8 mouse cellular contexts compared by ENCODE assay signal in genomic region chr7:120982200-120982841, GRCm38 (mm10). TPM values are rescaled to one million over a fixed set of nuclear protein-coding genes. Genes with fewer than 3 reads are reported as not detected.
DNase-seq lines count a peak whose midpoint lies in the region; ATAC-seq and TF ChIP-seq lines count a peak whose summit lies in the region.

Cdr2 (minus strand) TSS chr7:120982312.
Mfsd13b (plus strand) TSS chr7:120982509.

- peak within 1 kb of the TSS; percentile 93 for H3K4me3 ChIP-seq in gastrocnemius, adult 2 months
- peak within 1 kb of the TSS; percentile 97 for H3K4me3 ChIP-seq in hindbrain, postnatal 0 days (ENCODE audit: low read length)
- peak within 1 kb of the TSS; percentile 66 for H3K4me3 ChIP-seq in left cerebral cortex, adult 2 months

- peaks cover 5% of the 10 kb centered on the region; the same call in 1 of the 2 replicates for H3K4me1 ChIP-seq in hindbrain, postnatal 0 days (ENCODE audit: insufficient read depth, low read length)

- H3K27ac ChIP-seq in gastrocnemius, adult 2 months: peak within 1 kb of the TSS; percentile 92
- peak within 1 kb of the TSS; percentile 28 for H3K27ac ChIP-seq in hindbrain, postnatal 0 days
- peak within 1 kb of the TSS; percentile 50; the same call in 1 of the 2 replicates for H3K27ac ChIP-seq in left cerebral cortex, adult 2 months

- H3K27me3 ChIP-seq in hindbrain, postnatal 0 days (ENCODE audit: insufficient read depth, low read length): no peaks in the 10 kb centered on the region

- H3K9me3 ChIP-seq in hindbrain, postnatal 0 days (ENCODE audit: low read length): no peaks in the 10 kb centered on the region

- DNase-seq in ZHBTc4 (ENCODE audit: low read depth, low spot score): peak; percentile 98
- peak; percentile 94 for DNase-seq in gastrocnemius, adult 2 months
- peak; percentile 98 for DNase-seq in hindbrain, postnatal 0 days (ENCODE audit: low spot score)
- peak; percentile 94 for DNase-seq in left cerebral cortex, adult 2 months (ENCODE audit: extremely low spot score in 1 of 2, low spot score in 2 of 2)
- peak; percentile 97 to 98 for DNase-seq in right cerebral cortex, adult 2 months (ENCODE audit: low spot score in 2 of 2)
- peak; percentile 94 for DNase-seq in urinary bladder, postnatal 14 days (ENCODE audit: low spot score)

- ATAC-seq in common myeloid progenitor, adult 5-6 weeks (replicated peaks; ENCODE audit: low read depth, poor library complexity, severe bottlenecking): peak; percentile 97
- peak; percentile 97 for ATAC-seq in hindbrain, postnatal 0 days
- ATAC-seq in megakaryocyte, adult 5-6 weeks (ENCODE audit: poor library complexity, severe bottlenecking): peak; percentile 91

- WGBS in hindbrain, postnatal 0 days: under 1% methylated on average over 46 of the region's 46 CpGs

- peak within 1 kb of the TSS; percentile 90 for H3K4me2 ChIP-seq in hindbrain, postnatal 0 days (ENCODE audit: low read depth, low read length)

- H3K9ac ChIP-seq in hindbrain, postnatal 0 days (replicated peaks; ENCODE audit: low read length): peak within 1 kb of the TSS; percentile 62

- H3K36me3 ChIP-seq in hindbrain, postnatal 0 days (ENCODE audit: insufficient read depth, low read length): no peaks in the 10 kb centered on the region

- no peak for TF ChIP-seq CTCF in gastrocnemius, adult 2 months (IDR thresholded peaks at IDR 0.05)
- TF ChIP-seq CTCF in hindbrain, postnatal 0 days (IDR thresholded peaks at IDR 0.05; ENCODE audit: low read depth): no peak
- no peak for TF ChIP-seq CTCF in left cerebral cortex, adult 2 months (IDR thresholded peaks at IDR 0.05)

- intact Hi-C loops in gastrocnemius, adult 2 months (cut with DNase I): loop anchor here (2.0 kb wide), 1 partner anchor 52 kb away; the partner anchor contains the start of gene Mettl9
- intact Hi-C loops in left cerebral cortex, adult 2 months (cut with DNase I): loop anchor here (5.0 kb wide), 1 partner anchor 50 kb away; the partner anchor contains the start of gene Mettl9

RNA-seq across cellular contexts. Expression of gene Cdr2, which starts in this region (rescaled TPM):
- total RNA-seq in common myeloid progenitor, adult 5-6 weeks (2017): 10.5 and 13.4 TPM in 2 replicates
- 1 to 10 TPM; 2.2 to 5.4 TPM for total RNA-seq in gastrocnemius, adult 2 months (2021)
- total RNA-seq in hindbrain, postnatal 0 days (2014; rRNA removed): 23.9 and 24.6 TPM in 2 replicates
- polyA plus RNA-seq in hindbrain, postnatal 0 days (2015; fragmentation: Nextera tagmentation; extraction: Ambion mirVana): 9.2 and 11.2 TPM in 2 replicates
- total RNA-seq in left cerebral cortex, adult 2 months (2021): 1 to 10 TPM; 9.5 to 9.8 TPM
- 2.5 and 3.9 TPM in 2 replicates for total RNA-seq in megakaryocyte, adult 5-6 weeks (2015)
- total RNA-seq in megakaryocyte, adult 5-6 weeks (2017): 4.3 and 6.8 TPM in 2 replicates

RNA-seq across cellular contexts. Expression of gene Mfsd13b, which starts in this region (rescaled TPM):
- total RNA-seq in common myeloid progenitor, adult 5-6 weeks (2017): not detected in 2 replicates
- not detected for total RNA-seq in gastrocnemius, adult 2 months (2021)
- total RNA-seq in hindbrain, postnatal 0 days (2014; rRNA removed): 0.58 and 1.3 TPM in 2 replicates
- polyA plus RNA-seq in hindbrain, postnatal 0 days (2015; fragmentation: Nextera tagmentation; extraction: Ambion mirVana): 0.19 and 0.21 TPM in 2 replicates
- under 1 TPM; 0.44 to 0.86 TPM for total RNA-seq in left cerebral cortex, adult 2 months (2021)
- not detected in 2 replicates for total RNA-seq in megakaryocyte, adult 5-6 weeks (2015)
- 3.1 TPM in 1 of 2 replicates, not detected in the other for total RNA-seq in megakaryocyte, adult 5-6 weeks (2017)

Comparison
In these comparisons a context has a peak if more than half of its experiments do, and no peak if none do; other contexts are left out.
1. Peak in every context shown above with its lines: DNase-seq, ATAC-seq, H3K4me3 ChIP-seq and H3K27ac ChIP-seq.
2. H3K27ac ChIP-seq: peak in every context shown above with its lines; median percentile 92 in gastrocnemius, adult 2 months; 50 in left cerebral cortex, adult 2 months; 28 in hindbrain, postnatal 0 days.